Mouse (Mus musculus) B cell, adult (primary cell): ENCODE measurements around the gene Itk. TPM values are rescaled to one million over a fixed set of nuclear protein-coding genes. Genes with fewer than 3 reads are reported as not detected.

Source experiments
- total RNA-seq: library from RNA; stranded (reverse); gene quantifications from 4 replicates; pipeline ENCODE4 v1.2.4, GENCODE M21; 2023; ENCODE audit not compliant: inconsistent age

Gene Itk
- 1.2 to 2.1 TPM (median 1.7 TPM) in 4 replicates for total RNA-seq

GRCm38 (mm10) chr11:46389336-46390117, at the start of gene Itk:
Itk (minus strand) TSS chr11:46389515.

GRCm38 (mm10) chr11:46436760-46437458, 47.6 kb upstream of the Itk start, which contains the start of gene Med7:
Med7 (plus strand) TSS chr11:46436925.

GRCm38 (mm10) chr11:46396167-46396859, 7.0 kb upstream of the Itk start, which contains the start of gene Fam71b:
Fam71b (plus strand) TSS chr11:46396559.

GRCm38 (mm10) chr11:46312523-46313035, 76.7 kb downstream of the Itk start, which contains the start of gene Cyfip2:
Cyfip2 (minus strand) TSS chr11:46312859.

Other genes starting within 250 kb of the Itk start
- gene Nipal4, start 223.0 kb downstream of the Itk start, total RNA-seq, result 0.66 to 1.4 TPM (median 0.99 TPM) in 4 replicates
- gene Fndc9, start 154.0 kb downstream of the Itk start, total RNA-seq, result not detected in 4 replicates
- 169 to 178 TPM (median 174 TPM) in 4 replicates for gene Cyfip2, start 76.7 kb downstream of the Itk start, total RNA-seq
- gene Fam71b, start 7.0 kb upstream of the Itk start, total RNA-seq, result not detected in 4 replicates
- 112 to 122 TPM (median 116 TPM) in 4 replicates for gene Med7, start 47.4 kb upstream of the Itk start, total RNA-seq
- 0.21 to 0.51 TPM (median 0.25 TPM) in 4 replicates for gene Havcr2, start 65.4 kb upstream of the Itk start, total RNA-seq
- gene Gm12169, start 134.7 kb upstream of the Itk start, total RNA-seq, result not detected in 4 replicates
- not detected in 4 replicates for gene BC053393, start 182.0 kb upstream of the Itk start, total RNA-seq
- gene Dppa1, start 239.7 kb upstream of the Itk start, total RNA-seq, result not detected in 4 replicates